Mouse (Mus musculus) stomach, embryonic 16.5 days (tissue): ENCODE data around the gene Rpl38. TPM values are rescaled to one million over a fixed set of nuclear protein-coding genes. Genes with fewer than 3 reads are reported as not detected.

Experiments
- polyA plus RNA-seq: library from polyadenylated mRNA; unstranded; fragments of >200 nt; fragmentation: Nextera tagmentation; extraction: Ambion mirVana; gene quantifications from 2 replicates; pipeline ENCODE4 v1.2.1, GENCODE M21; 2015

Rpl38 gene
- polyA plus RNA-seq, 1 experiment from 2014 or later: 998 TPM

Other genes with a start within 250 kb of the Rpl38 start
- gene Ttyh2, start 6.9 kb downstream of the Rpl38 start, polyA plus RNA-seq: 15.6 and 17.3 TPM in 2 replicates
- 0.25 and 0.84 TPM in 2 replicates for gene Dnaic2, start 58.9 kb downstream of the Rpl38 start, polyA plus RNA-seq
- gene Kif19a, start 96.9 kb downstream of the Rpl38 start, polyA plus RNA-seq: 0.53 and 0.75 TPM in 2 replicates
- 0.65 and 1.3 TPM in 2 replicates for gene Btbd17, start 127.4 kb downstream of the Rpl38 start, polyA plus RNA-seq
- 0.36 and 0.41 TPM in 2 replicates for gene Gpr142, start 130.4 kb downstream of the Rpl38 start, polyA plus RNA-seq
- gene Gprc5c, start 182.6 kb downstream of the Rpl38 start, polyA plus RNA-seq: 23.0 and 23.7 TPM in 2 replicates
- gene Cd300a, start 221.5 kb downstream of the Rpl38 start, polyA plus RNA-seq: 2.3 and 2.5 TPM in 2 replicates